Mouse (Mus musculus): ENCODE data around the gene Gm13889.

DNA sequence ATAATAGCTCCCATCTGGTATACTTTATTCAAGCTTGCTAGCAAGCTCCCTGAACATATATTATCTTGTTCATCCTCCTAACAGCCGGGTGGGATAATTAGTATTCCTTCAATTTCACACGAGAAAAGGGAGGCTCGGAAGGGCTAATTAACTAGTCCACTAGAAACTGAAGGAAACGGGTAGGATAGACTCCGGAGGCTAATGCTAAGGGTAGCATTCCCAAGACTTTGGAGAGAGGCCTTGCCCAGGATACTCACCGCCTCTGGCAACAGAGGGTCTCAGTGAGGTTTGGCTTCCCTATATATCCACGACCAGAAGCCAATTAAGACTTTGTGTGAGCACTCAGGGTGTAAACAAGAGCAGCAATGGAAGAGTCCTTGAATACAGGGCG, 779 bp upstream of the Gm13889 start:
- TF ChIP-seq EP300 (IDR thresholded peaks at IDR 0.05; ENCODE audit: low read depth) (no peak), CTCF (IDR thresholded peaks at IDR 0.05; ENCODE audit: low read depth) (no peak)

All from heart, postnatal 0 days (tissue).